Mouse (Mus musculus) right cerebral cortex, postnatal 25 days (tissue): ENCODE data around the gene Rhof.
A peak's percentile ranks its signal among the peaks of the same experiment; 100 is the strongest.
"Not testable (repeated sequence)": the region's sequence is repeated elsewhere in the genome, so short reads cannot be mapped to it uniquely, and the experiment has no call there.

Experiments
- DNase-seq: peaks from one replicate; pipeline ENCODE4 v3.0.0; 2022

The Rhof gene

DNA sequence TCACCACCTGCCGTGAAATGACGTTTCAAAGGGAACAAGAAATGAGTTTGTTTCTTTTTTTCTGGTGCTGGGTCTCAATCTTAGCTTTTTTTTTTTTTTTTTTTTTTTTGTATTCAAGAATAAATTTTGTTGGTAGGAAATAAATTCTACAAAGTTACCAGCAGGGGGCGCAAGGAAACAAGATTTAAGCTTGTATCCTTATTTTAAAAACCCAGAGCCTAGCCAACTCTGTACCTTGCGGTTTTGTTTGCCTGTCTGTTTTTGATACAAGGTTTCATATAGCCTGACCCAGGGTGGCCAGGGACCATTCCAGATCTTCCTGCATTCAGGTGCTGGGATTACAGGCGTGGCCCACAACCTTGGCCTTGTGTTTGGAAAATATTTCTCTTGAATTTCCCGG is 68.3 kb downstream of the Rhof start:
- DNase-seq: peak; percentile 38

DNA sequence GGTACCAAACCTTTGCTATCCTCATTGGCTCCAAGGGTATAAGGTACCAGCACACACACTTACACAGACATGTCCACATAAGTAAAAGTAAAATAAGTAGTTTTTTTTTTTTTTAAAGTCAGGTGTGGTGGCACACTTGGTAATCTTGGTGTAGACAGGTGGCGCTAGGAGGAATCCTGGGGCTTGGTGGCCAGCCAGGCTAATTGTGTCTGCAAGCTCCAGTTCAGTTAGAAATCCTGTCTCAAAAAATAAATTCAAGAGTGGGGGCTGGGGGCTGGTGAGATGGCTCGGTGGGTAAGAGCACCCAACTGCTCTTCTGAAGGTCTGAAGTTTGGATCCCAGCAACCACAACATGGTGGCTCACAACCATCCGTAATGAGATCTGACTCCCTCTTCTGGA is 69.4 kb downstream of the Rhof start:
- no peak for DNase-seq

DNA sequence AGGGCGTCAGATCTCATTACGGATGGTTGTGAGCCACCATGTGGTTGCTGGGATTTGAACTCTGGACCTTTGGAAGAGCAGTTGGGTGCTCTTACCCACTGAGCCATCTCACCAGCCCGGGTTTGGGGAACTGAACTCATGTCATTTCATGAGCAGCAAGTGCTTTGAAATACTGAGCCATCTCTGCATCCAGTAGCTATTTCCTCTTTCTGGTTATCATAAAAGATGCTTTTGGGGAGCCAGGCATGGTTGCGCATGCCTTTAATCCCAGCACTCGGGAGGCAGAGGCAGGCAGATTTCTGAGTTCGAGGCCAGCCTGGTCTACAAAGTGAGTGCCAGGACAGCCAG is 71.1 kb downstream of the Rhof start:
- not testable (repeated sequence) for DNase-seq

DNA sequence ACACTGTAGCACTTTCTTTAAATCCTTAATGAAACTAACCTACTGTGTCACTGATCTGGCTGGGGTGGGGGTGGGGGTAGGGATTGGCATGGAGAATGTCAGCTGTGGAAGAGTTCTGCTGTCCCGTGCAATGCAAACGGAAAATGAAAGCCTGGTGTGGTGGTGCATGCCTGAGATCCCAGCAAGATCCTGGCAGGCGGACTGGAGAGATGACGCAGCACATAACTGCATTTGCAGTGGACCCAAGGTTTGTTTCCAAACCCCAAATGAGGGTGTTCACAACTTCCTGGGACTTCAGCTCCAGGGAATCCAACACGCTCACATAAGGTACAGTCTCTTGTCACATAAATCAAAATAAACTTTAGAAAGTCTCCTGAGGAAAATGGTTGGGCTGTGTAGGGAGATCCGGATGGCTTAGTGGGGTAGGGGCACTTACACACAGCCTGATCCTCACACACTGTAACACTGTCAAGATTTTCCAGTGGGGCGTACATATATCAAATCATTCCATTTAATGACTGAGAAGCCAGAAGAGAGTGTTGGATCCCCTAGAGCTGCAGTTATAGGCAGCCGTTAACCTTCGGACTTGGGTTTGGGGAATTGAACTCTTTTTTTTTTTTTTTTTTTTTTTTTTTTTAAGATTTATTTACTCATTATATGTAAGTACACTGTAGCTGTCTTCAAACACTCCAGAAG is 71.6 kb downstream of the Rhof start:
- no peak for DNase-seq

DNA sequence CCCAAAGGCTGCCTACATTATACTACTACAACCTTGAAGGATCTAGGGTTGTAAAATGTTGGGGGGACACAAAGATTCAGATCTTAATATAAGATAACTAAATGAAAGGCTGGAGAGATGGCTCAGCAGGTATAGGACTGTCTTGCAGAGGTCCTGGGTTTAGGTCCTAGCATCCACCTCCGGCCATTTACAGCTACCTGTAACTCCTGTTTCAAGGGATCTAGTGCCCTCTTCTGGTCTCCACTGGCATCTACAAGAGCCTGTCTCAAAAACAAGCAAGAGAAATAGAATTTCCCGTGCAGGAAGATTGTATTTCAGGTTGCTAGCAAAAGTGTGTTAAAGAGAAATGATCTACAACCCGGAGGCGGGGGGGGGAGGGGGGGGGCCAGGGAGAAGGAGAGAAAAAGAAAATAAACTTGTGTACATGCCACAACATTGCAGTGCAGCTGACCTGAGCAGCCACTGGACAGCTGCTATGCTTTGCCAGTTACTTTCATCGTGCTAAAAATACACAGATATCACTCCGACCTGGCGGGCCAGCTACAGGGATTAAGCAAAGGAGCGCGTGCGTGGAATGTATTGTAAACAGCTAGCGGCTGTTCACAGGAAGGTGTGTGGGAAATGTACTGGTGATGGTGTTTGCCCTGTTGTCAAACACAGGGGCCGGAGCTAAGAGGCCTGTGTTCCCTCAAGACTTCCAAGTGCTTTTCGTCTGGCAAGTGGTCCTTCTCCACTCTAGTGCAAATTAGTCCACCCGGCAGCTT is 72.6 kb downstream of the Rhof start:
- no peak for DNase-seq

DNA sequence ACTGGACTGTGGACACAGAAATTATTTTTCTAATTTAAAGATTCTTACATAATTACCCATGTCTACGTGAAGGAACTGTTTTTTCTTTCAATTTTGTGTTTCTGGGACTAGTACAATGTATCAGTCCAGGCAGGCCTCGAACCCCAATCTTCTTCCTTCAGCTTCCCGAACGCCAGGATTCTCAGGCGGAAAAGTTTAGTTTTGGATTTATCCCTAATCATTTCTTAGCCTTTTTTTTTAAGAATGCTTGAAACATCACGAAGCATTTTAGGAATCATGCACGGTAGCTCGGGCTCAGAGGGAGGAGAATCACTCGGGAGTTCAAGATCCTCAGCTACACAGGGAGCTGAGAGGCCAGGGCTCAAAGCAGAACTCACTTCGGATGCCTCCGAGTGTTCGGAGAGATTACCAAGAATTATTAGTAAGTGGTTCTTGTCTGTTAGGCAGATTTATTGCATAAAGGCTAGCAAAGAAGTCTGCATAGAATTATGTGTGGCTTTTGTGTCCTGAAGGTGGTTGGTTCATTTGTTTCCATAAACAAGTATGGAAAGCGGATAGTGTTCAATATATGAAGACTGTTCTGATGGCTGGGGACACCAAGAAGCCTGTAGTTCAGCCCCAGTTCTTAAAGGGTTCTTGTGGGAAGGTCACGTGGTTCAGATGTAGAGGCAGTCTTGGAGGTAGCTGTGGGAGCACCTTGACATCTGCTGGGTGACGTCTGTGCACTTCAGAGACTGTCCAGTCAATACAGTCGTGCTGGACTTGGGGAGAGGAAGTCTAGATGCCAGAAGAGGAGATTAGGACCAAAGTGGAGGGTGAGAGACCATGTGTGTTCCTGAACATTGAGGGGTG is 74.0 kb downstream of the Rhof start:
- DNase-seq: no peak

DNA sequence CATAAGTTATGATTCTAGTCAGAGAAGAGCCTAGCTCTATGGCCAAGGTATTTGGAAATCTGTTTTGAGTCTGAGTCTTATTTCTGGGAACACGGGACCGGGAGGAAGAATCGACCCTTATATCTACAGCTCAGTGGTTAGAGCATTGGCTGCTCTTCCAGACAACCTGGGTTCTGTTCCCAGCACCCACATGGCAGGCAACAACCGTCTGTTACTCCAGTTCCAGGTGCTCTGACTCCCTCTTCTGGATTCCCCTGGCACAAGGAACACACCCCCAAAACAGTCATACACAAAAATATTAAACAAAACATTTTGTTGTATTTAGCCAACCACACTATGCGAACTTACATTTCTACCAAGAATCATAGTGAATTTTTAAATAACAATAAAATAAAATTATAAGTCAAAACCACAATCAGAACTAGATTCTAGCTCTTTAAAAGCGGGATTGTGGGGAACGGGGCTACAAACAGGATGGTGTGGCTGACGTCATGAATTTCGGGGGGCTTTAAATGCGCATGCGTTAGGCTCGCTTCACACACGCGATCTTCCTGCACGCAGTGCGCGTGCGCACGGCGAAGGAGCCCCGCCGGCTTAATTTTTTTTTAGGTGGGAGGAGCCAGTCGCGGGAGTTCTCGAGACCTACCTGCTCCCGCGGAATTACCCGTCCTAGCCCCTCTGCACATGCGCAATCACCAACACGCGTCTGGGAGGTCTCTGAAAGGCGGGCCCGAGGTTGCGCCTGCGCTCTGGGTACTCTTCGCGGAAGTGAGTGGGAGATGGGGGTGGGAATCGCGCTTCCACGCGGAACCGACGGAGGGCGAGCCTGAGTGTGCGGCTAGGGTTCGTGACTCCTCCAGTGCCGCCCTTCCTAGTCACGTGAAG is 74.9 kb downstream of the Rhof start:
- DNase-seq: peak; percentile 98
